Mouse (Mus musculus) liver, embryonic 15.5 days (tissue): ENCODE measurements around the gene Fam178b. TPM values are rescaled to one million over a fixed set of nuclear protein-coding genes. Genes with fewer than 3 reads are reported as not detected.
A peak's percentile ranks its signal among the peaks of the same experiment; 100 is the strongest.

Experiments used
- ATAC-seq: fragments of 200-750 bp; cut with Nextera tagmentation; 2 replicates; pipeline ENCODE4 v1.8.0; 2017; ENCODE audit warnings: moderate number of reproducible peaks, mild to moderate bottlenecking, moderate library complexity; ENCODE audit not compliant: insufficient read depth
- H3K27ac ChIP-seq: fragments of 300-500 bp; sonication (generic); replicated peaks from 2 replicates; pipeline ENCODE4 v1.5.1; 2015; ENCODE audit warnings: mild to moderate bottlenecking, inconsistent platforms
- H3K27me3 ChIP-seq: fragments of 300-500 bp; sonication (generic); 2 replicates; pipeline ENCODE4 v1.6.1; 2015; ENCODE audit warnings: mild to moderate bottlenecking, inconsistent platforms
- H3K36me3 ChIP-seq: fragments of 300-500 bp; sonication (generic); replicated peaks from 2 replicates; pipeline ENCODE4 v1.6.1; 2015; ENCODE audit warnings: moderate library complexity, mild to moderate bottlenecking, inconsistent platforms
- H3K4me1 ChIP-seq: fragments of 300-500 bp; sonication (generic); replicated peaks from 2 replicates; pipeline ENCODE4 v1.6.1; 2015; ENCODE audit warnings: inconsistent platforms
- H3K4me2 ChIP-seq: fragments of 300-500 bp; sonication (generic); 2 replicates; pipeline ENCODE4 v1.6.1; 2015; ENCODE audit warnings: moderate library complexity, mild to moderate bottlenecking, inconsistent platforms
- H3K4me3 ChIP-seq: fragments of 300-500 bp; sonication (generic); replicated peaks from 2 replicates; pipeline ENCODE4 v1.5.1; 2015; ENCODE audit warnings: mild to moderate bottlenecking, inconsistent platforms
- H3K9ac ChIP-seq: fragments of 300-500 bp; sonication (generic); 2 replicates; pipeline ENCODE4 v1.6.1; 2015; ENCODE audit warnings: moderate library complexity, mild to moderate bottlenecking, inconsistent platforms
- H3K9me3 ChIP-seq: fragments of 300-500 bp; sonication (generic); replicated peaks from 2 replicates; pipeline ENCODE4 v1.6.1; 2016; ENCODE audit warnings: inconsistent platforms
- WGBS: fragments of 180-500 bp; shearing (Covaris S2); methylation state at CpG from one replicate; pipeline ENCODE4 v1.1.7; 2015; ENCODE audit warnings: mixed read lengths; ENCODE audit not compliant: insufficient replicate concordance; 5-methylcytosine and 5-hydroxymethylcytosine counted together
- polyA plus RNA-seq: library from polyadenylated mRNA; unstranded; fragments of >200 nt; fragmentation: Nextera tagmentation; extraction: Ambion mirVana; gene quantifications from 2 replicates; pipeline ENCODE4 v1.2.1, GENCODE M21; 2015

Gene Fam178b
- polyA plus RNA-seq, 1 experiment from 2014 or later = 0.15 TPM

GRCm38 (mm10) chr1:36572140-36572700 lies 110.8 kb downstream of the Fam178b start:
- Histone ChIP-seq H3K36me3 (no peaks in the 10 kb centered on the region), H3K4me2 (no peak overlapping the region), H3K27ac (no peak overlapping the region), H3K9ac (no peak overlapping the region), H3K4me3 (no peak overlapping the region), H3K9me3 (no peaks in the 10 kb centered on the region), H3K4me1 (peaks cover 29% of the 10 kb centered on the region), H3K27me3 (no peaks in the 10 kb centered on the region)
- 46% methylated on average over 2 of the region's 2 CpGs for WGBS
- no peak for ATAC-seq

- no peak overlapping the region for H3K4me2 ChIP-seq
- no peak overlapping the region for H3K9ac ChIP-seq
- 22% methylated on average over 6 of the region's 6 CpGs for WGBS
- H3K9me3 ChIP-seq = no peaks in the 10 kb centered on the region
- peak; percentile 43; the same call in 1 of the 2 replicates for ATAC-seq
- peaks cover 29% of the 10 kb centered on the region for H3K4me1 ChIP-seq
- no peaks in the 10 kb centered on the region for H3K36me3 ChIP-seq
- H3K4me3 ChIP-seq = no peak overlapping the region
- no peak overlapping the region for H3K27ac ChIP-seq
- H3K27me3 ChIP-seq = no peaks in the 10 kb centered on the region
Observed at GRCm38 (mm10) chr1:36571627-36572026, 111.4 kb downstream of the Fam178b start.

- no peak for ATAC-seq
- Histone ChIP-seq H3K4me2 (no peak overlapping the region), H3K9ac (no peak overlapping the region), H3K36me3 (no peaks in the 10 kb centered on the region), H3K9me3 (no peaks in the 10 kb centered on the region), H3K4me3 (no peak overlapping the region), H3K27me3 (no peaks in the 10 kb centered on the region), H3K27ac (no peak overlapping the region), H3K4me1 (peaks cover 17% of the 10 kb centered on the region)
- 80% methylated on average over 5 of the region's 5 CpGs for WGBS
Observed at GRCm38 (mm10) chr1:36570320-36570719, 112.7 kb downstream of the Fam178b start.

GRCm38 (mm10) chr1:36569694-36570276 lies 113.2 kb downstream of the Fam178b start:
- no peak for ATAC-seq
- H3K9ac ChIP-seq = no peak overlapping the region

GRCm38 (mm10) chr1:36568776-36569175 lies 114.2 kb downstream of the Fam178b start:
- ATAC-seq = no peak
- Histone ChIP-seq H3K4me2 (no peak overlapping the region), H3K27me3 (no peaks in the 10 kb centered on the region), H3K36me3 (no peaks in the 10 kb centered on the region), H3K27ac (no peak overlapping the region), H3K4me3 (no peak overlapping the region), H3K9ac (no peak overlapping the region), H3K9me3 (no peaks in the 10 kb centered on the region), H3K4me1 (peaks cover 15% of the 10 kb centered on the region)
- WGBS = 60% methylated on average over 4 of the region's 4 CpGs

More at GRCm38 (mm10) chr1:36569694-36570276, 113.2 kb downstream of the Fam178b start:
- Histone ChIP-seq H3K4me2 (no peak overlapping the region), H3K4me1 (peaks cover 15% of the 10 kb centered on the region), H3K4me3 (no peak overlapping the region), H3K36me3 (no peaks in the 10 kb centered on the region), H3K9me3 (no peaks in the 10 kb centered on the region), H3K27ac (no peak overlapping the region), H3K27me3 (no peaks in the 10 kb centered on the region)
- 22% methylated on average over 7 of the region's 7 CpGs for whole genome bisulfite sequencing

- WGBS = 64% methylated on average over 21 of the region's 21 CpGs
- no peak overlapping the region for H3K4me3 ChIP-seq
- H3K9ac ChIP-seq = no peak overlapping the region
- H3K36me3 ChIP-seq = no peaks in the 10 kb centered on the region
- H3K4me2 ChIP-seq = no peak overlapping the region
- no peaks in the 10 kb centered on the region for H3K27me3 ChIP-seq
- no peak overlapping the region for H3K27ac ChIP-seq
- no peak for ATAC-seq
- H3K9me3 ChIP-seq = no peaks in the 10 kb centered on the region
- peaks cover 19% of the 10 kb centered on the region for H3K4me1 ChIP-seq
Observed at GRCm38 (mm10) chr1:36567818-36568603, 115.0 kb downstream of the Fam178b start.

- H3K36me3 ChIP-seq = no peaks in the 10 kb centered on the region
- no peak overlapping the region for H3K9ac ChIP-seq
- no peak overlapping the region for H3K27ac ChIP-seq
- no peak overlapping the region for H3K4me2 ChIP-seq
- 1% methylated on average over 2 of the region's 2 CpGs for WGBS
- no peaks in the 10 kb centered on the region for H3K9me3 ChIP-seq
- peaks cover 13% of the 10 kb centered on the region for H3K27me3 ChIP-seq
- ATAC-seq = no peak
- H3K4me3 ChIP-seq = no peak overlapping the region
- peaks cover 23% of the 10 kb centered on the region for H3K4me1 ChIP-seq
Observed at GRCm38 (mm10) chr1:36566425-36566824, 116.6 kb downstream of the Fam178b start.

GRCm38 (mm10) chr1:36564101-36564500 lies 118.9 kb downstream of the Fam178b start:
- Histone ChIP-seq H3K4me1 (peaks cover 19% of the 10 kb centered on the region), H3K9ac (no peak overlapping the region), H3K36me3 (no peaks in the 10 kb centered on the region), H3K9me3 (no peaks in the 10 kb centered on the region), H3K4me2 (no peak overlapping the region), H3K4me3 (no peak overlapping the region), H3K27me3 (peaks cover 36% of the 10 kb centered on the region), H3K27ac (no peak overlapping the region)
- WGBS = 33% methylated on average over 6 of the region's 6 CpGs
- ATAC-seq = no peak

- no peak overlapping the region for H3K4me2 ChIP-seq
- no peak overlapping the region for H3K27ac ChIP-seq
- no peak overlapping the region for H3K9ac ChIP-seq
- no peaks in the 10 kb centered on the region for H3K9me3 ChIP-seq
- WGBS = 35% methylated on average over 4 of the region's 4 CpGs
- H3K4me3 ChIP-seq = no peak overlapping the region
- H3K4me1 ChIP-seq = peaks cover 18% of the 10 kb centered on the region
- ATAC-seq = no peak
- peaks cover 41% of the 10 kb centered on the region for H3K27me3 ChIP-seq
- H3K36me3 ChIP-seq = no peaks in the 10 kb centered on the region
Observed at GRCm38 (mm10) chr1:36563632-36564031, 119.4 kb downstream of the Fam178b start.

GRCm38 (mm10) chr1:36563197-36563596 lies 119.8 kb downstream of the Fam178b start:
- Histone ChIP-seq H3K4me2 (no peak overlapping the region), H3K36me3 (no peaks in the 10 kb centered on the region), H3K27ac (no peak overlapping the region), H3K9me3 (no peaks in the 10 kb centered on the region), H3K4me1 (peaks cover 18% of the 10 kb centered on the region), H3K27me3 (peaks cover 45% of the 10 kb centered on the region), H3K9ac (no peak overlapping the region), H3K4me3 (no peak overlapping the region)
- 72% methylated on average over 2 of the region's 2 CpGs for WGBS
- ATAC-seq = no peak

GRCm38 (mm10) chr1:36562388-36562787 lies 120.6 kb downstream of the Fam178b start:
- Histone ChIP-seq H3K27me3 (peaks cover 53% of the 10 kb centered on the region), H3K27ac (no peak overlapping the region), H3K36me3 (no peaks in the 10 kb centered on the region), H3K9ac (no peak overlapping the region), H3K9me3 (no peaks in the 10 kb centered on the region), H3K4me1 (peaks cover 19% of the 10 kb centered on the region), H3K4me3 (no peak overlapping the region), H3K4me2 (no peak overlapping the region)
- no peak for ATAC-seq
- WGBS = 51% methylated on average over 4 of the region's 4 CpGs
